Mouse (Mus musculus) embryonic facial prominence, embryonic 13.5 days (tissue): ENCODE measurements around the gene Insl3. TPM values are rescaled to one million over a fixed set of nuclear protein-coding genes. Genes with fewer than 3 reads are reported as not detected.

Experiments
- ATAC-seq: fragments of 200-750 bp; cut with Nextera tagmentation; 2 replicates; pipeline ENCODE4 v1.8.0; 2017; ENCODE audit warnings: low read depth; ENCODE audit not compliant: insufficient number of reproducible peaks, insufficient read depth, low FRiP score, low TSS enrichment
- H3K27ac ChIP-seq: fragments of 300-500 bp; sonication (generic); 2 replicates; pipeline ENCODE4 v1.5.1; 2015; ENCODE audit warnings: moderate library complexity, mild to moderate bottlenecking, inconsistent platforms
- H3K27me3 ChIP-seq: fragments of 300-500 bp; sonication (generic); 2 replicates; pipeline ENCODE4 v1.6.1; 2015; ENCODE audit warnings: mild to moderate bottlenecking, inconsistent platforms
- H3K36me3 ChIP-seq: fragments of 300-500 bp; sonication (generic); 2 replicates; pipeline ENCODE4 v1.6.1; 2015; ENCODE audit warnings: mild to moderate bottlenecking, inconsistent platforms
- H3K4me1 ChIP-seq: fragments of 300-500 bp; sonication (generic); 2 replicates; pipeline ENCODE4 v1.6.1; 2015; ENCODE audit warnings: inconsistent platforms
- H3K4me2 ChIP-seq: fragments of 300-500 bp; sonication (generic); 2 replicates; pipeline ENCODE4 v1.6.1; 2015; ENCODE audit warnings: moderate library complexity, mild to moderate bottlenecking, inconsistent platforms
- H3K4me3 ChIP-seq: fragments of 300-500 bp; sonication (generic); 2 replicates; pipeline ENCODE4 v1.5.1; 2015; ENCODE audit warnings: mild to moderate bottlenecking, inconsistent platforms
- H3K9ac ChIP-seq: fragments of 300-500 bp; sonication (generic); 2 replicates; pipeline ENCODE4 v1.6.1; 2015; ENCODE audit warnings: mild to moderate bottlenecking, inconsistent platforms
- H3K9me3 ChIP-seq: fragments of 300-500 bp; sonication (generic); 2 replicates; pipeline ENCODE4 v1.6.1; 2016; ENCODE audit warnings: inconsistent platforms
- WGBS: fragments of 180-500 bp; shearing (Covaris S2); methylation state at CpG from one replicate; pipeline ENCODE4 v1.1.7; 2015; ENCODE audit warnings: mixed read lengths; 5-methylcytosine and 5-hydroxymethylcytosine counted together
- polyA plus RNA-seq: library from polyadenylated mRNA; unstranded; fragments of >200 nt; fragmentation: Nextera tagmentation; extraction: Ambion mirVana; gene quantifications from 2 replicates; pipeline ENCODE4 v1.2.1, GENCODE M21; 2015

The Insl3 gene
- polyA plus RNA-seq, 1 experiment from 2014 or later = 0.89 TPM

GRCm38 (mm10) chr8:71668220-71668975 lies 20.6 kb upstream of the Insl3 start:
- Histone ChIP-seq H3K4me3 (no peak overlapping the region; the same call in 1 of the 2 replicates), H3K36me3 (no peaks in the 10 kb centered on the region), H3K4me2 (peak overlapping the region; percentile 32; the same call in 1 of the 2 replicates), H3K27me3 (peaks cover 68% of the 10 kb centered on the region), H3K9me3 (no peaks in the 10 kb centered on the region), H3K9ac (0 out of 2 replicates have a peak overlapping the region, but pooled peaks have one; percentile 36), H3K27ac (no peak overlapping the region), H3K4me1 (peaks cover 31% of the 10 kb centered on the region)
- ATAC-seq = no peak
- WGBS = 4% methylated on average over 21 of the region's 21 CpGs

- H3K4me2 ChIP-seq = peak overlapping the region; percentile 98
- no peaks in the 10 kb centered on the region for H3K36me3 ChIP-seq
- H3K27me3 ChIP-seq = peaks cover 55% of the 10 kb centered on the region
- peaks cover 29% of the 10 kb centered on the region for H3K4me1 ChIP-seq
- H3K27ac ChIP-seq = no peak overlapping the region
- no peaks in the 10 kb centered on the region for H3K9me3 ChIP-seq
- no peak for ATAC-seq
- H3K4me3 ChIP-seq = peak overlapping the region; percentile 55
- 0 out of 2 replicates have a peak overlapping the region, but pooled peaks have one; percentile 36 for H3K9ac ChIP-seq
- WGBS = 10% methylated on average over 11 of the region's 12 CpGs
These were observed 18.8 kb upstream of the Insl3 start for GRCm38 (mm10) chr8:71670198-71670597.

- Histone ChIP-seq H3K4me3 (peak overlapping the region; percentile 55), H3K9ac (0 out of 2 replicates have a peak overlapping the region, but pooled peaks have one; percentile 64), H3K4me1 (peaks cover 30% of the 10 kb centered on the region), H3K27me3 (peaks cover 59% of the 10 kb centered on the region), H3K9me3 (no peaks in the 10 kb centered on the region), H3K4me2 (peak overlapping the region; percentile 98), H3K36me3 (no peaks in the 10 kb centered on the region), H3K27ac (no peak overlapping the region)
- WGBS = under 1% methylated on average over 59 of the region's 64 CpGs
- ATAC-seq = peak; percentile 40; the same call in 1 of the 2 replicates
These were observed 18.1 kb upstream of the Insl3 start for GRCm38 (mm10) chr8:71670621-71671548.

GRCm38 (mm10) chr8:71671549-71671965 lies 17.5 kb upstream of the Insl3 start, which contains the start of gene Unc13a:
Gene Unc13a, minus strand, starts transcription at chr8:71671757.
- H3K36me3 ChIP-seq = no peaks in the 10 kb centered on the region
- H3K4me2 ChIP-seq = peak within 1 kb of the TSS; percentile 98
- H3K27ac ChIP-seq = no peak within 1 kb of the TSS
- H3K4me3 ChIP-seq = peak within 1 kb of the TSS; percentile 55
- H3K4me1 ChIP-seq = peaks cover 28% of the 10 kb centered on the region
- ATAC-seq = peak; percentile 52
- H3K9ac ChIP-seq = peak within 1 kb of the TSS; percentile 64
- H3K27me3 ChIP-seq = peaks cover 57% of the 10 kb centered on the region
- under 1% methylated on average over 42 of the region's 42 CpGs for WGBS
- no peaks in the 10 kb centered on the region for H3K9me3 ChIP-seq

GRCm38 (mm10) chr8:71672168-71672735 lies 16.8 kb upstream of the Insl3 start:
- peak overlapping the region; percentile 98 for H3K4me2 ChIP-seq
- peak overlapping the region; percentile 64 for H3K9ac ChIP-seq
- H3K36me3 ChIP-seq = no peaks in the 10 kb centered on the region
- no peak for ATAC-seq
- no peak overlapping the region for H3K27ac ChIP-seq
- H3K4me1 ChIP-seq = peaks cover 32% of the 10 kb centered on the region
- no peaks in the 10 kb centered on the region for H3K9me3 ChIP-seq
- peak overlapping the region; percentile 55 for H3K4me3 ChIP-seq
- 53% methylated on average over 6 of the region's 6 CpGs for WGBS
- H3K27me3 ChIP-seq = peaks cover 56% of the 10 kb centered on the region

GRCm38 (mm10) chr8:71674071-71674470 lies 14.9 kb upstream of the Insl3 start:
- 71% methylated on average over 2 of the region's 2 CpGs for WGBS
- Histone ChIP-seq H3K9ac (no peak overlapping the region), H3K36me3 (no peaks in the 10 kb centered on the region), H3K9me3 (no peaks in the 10 kb centered on the region), H3K27ac (no peak overlapping the region), H3K4me2 (no peak overlapping the region), H3K4me1 (peaks cover 25% of the 10 kb centered on the region), H3K4me3 (no peak overlapping the region), H3K27me3 (peaks cover 56% of the 10 kb centered on the region)
- ATAC-seq = no peak

- Histone ChIP-seq H3K4me3 (peak overlapping the region; percentile 68), H3K27ac (0 out of 2 replicates have a peak overlapping the region, but pooled peaks have one; percentile 53), H3K27me3 (peaks cover 60% of the 10 kb centered on the region), H3K36me3 (no peaks in the 10 kb centered on the region), H3K9ac (peak overlapping the region; percentile 77; the same call in 1 of the 2 replicates), H3K4me1 (peaks cover 29% of the 10 kb centered on the region), H3K9me3 (no peaks in the 10 kb centered on the region), H3K4me2 (peak overlapping the region; percentile 88)
- no peak for ATAC-seq
- 24% methylated on average over 9 of the region's 9 CpGs for WGBS
These were observed 13.5 kb upstream of the Insl3 start for GRCm38 (mm10) chr8:71675456-71676019.

DNA sequence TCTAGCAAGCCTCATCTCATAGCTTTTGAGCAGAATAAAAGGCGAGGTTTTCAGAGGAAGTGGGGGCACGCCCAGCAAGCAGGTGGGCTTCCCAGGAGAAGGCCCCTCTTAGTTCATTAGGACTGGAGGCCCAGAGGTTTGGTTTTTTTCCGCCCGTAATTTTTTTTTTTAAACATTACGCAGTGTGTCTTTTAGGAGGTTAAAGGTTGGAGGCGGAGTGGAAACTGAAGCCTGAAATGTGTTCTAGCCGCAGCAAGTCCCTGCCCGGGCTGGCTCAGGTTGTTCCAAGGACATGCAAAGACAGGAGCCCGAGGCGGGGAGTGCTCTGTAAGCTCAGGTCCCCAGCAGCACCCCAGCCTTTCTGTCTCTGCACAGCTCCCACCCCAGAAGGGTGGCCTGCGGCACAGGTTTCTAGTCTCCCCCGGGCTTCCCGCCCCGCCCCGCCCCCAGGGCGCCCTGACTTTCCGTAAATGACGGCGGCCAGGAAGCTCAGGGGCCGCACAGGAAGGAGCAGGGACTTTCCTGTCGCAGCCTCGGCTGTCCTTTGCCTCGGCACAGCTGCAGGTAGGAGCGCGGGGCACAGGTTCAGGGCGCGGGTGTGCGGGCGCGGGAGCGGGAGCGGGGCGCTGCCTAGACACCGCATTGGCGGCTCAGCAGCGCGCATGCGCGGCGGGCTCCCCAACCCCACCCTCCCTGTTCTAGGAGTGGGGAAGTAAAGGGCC lies 12.8 kb upstream of the Insl3 start, which contains the start of gene Jak3:
Gene Jak3 (plus strand): TSS at position 277 of the 722 bp plus-strand sequence.
- H3K4me2 ChIP-seq = peak within 1 kb of the TSS; percentile 88
- 3% methylated on average over 38 of the region's 40 CpGs for WGBS
- H3K27ac ChIP-seq = peak within 1 kb of the TSS; percentile 53; the same call in 1 of the 2 replicates
- H3K4me1 ChIP-seq = peaks cover 27% of the 10 kb centered on the region
- H3K9ac ChIP-seq = peak within 1 kb of the TSS; percentile 77
- peaks cover 62% of the 10 kb centered on the region for H3K27me3 ChIP-seq
- peak within 1 kb of the TSS; percentile 68 for H3K4me3 ChIP-seq
- ATAC-seq = 0 out of 2 replicates have a peak, but pooled peaks have one; percentile 28
- no peaks in the 10 kb centered on the region for H3K36me3 ChIP-seq
- H3K9me3 ChIP-seq = no peaks in the 10 kb centered on the region

- no peak for ATAC-seq
- Histone ChIP-seq H3K4me2 (peak overlapping the region; percentile 88), H3K36me3 (no peaks in the 10 kb centered on the region), H3K4me1 (peaks cover 29% of the 10 kb centered on the region), H3K9ac (peak overlapping the region; percentile 77; the same call in 1 of the 2 replicates), H3K27me3 (peaks cover 65% of the 10 kb centered on the region), H3K9me3 (no peaks in the 10 kb centered on the region), H3K4me3 (peak overlapping the region; percentile 68), H3K27ac (no peak overlapping the region)
- 52% methylated on average over 9 of the region's 9 CpGs for WGBS
These were observed 12.2 kb upstream of the Insl3 start for GRCm38 (mm10) chr8:71676803-71677202.

- H3K4me2 ChIP-seq = no peak overlapping the region
- H3K9ac ChIP-seq = no peak overlapping the region
These were observed 11.5 kb upstream of the Insl3 start for GRCm38 (mm10) chr8:71677555-71677954.

More at GRCm38 (mm10) chr8:71677555-71677954, 11.5 kb upstream of the Insl3 start:
- Histone ChIP-seq H3K27me3 (peaks cover 72% of the 10 kb centered on the region), H3K27ac (no peak overlapping the region), H3K4me1 (peaks cover 29% of the 10 kb centered on the region), H3K9me3 (no peaks in the 10 kb centered on the region), H3K4me3 (no peak overlapping the region), H3K36me3 (no peaks in the 10 kb centered on the region)
- no peak for ATAC-seq
